Mouse (Mus musculus) urinary bladder, postnatal 4 days (tissue): ENCODE data around the gene Klf13.

Experiments
- DNase-seq, 2 experiments: peaks; one replicate each; pipeline ENCODE4 v3.0.0; 2021 to 2022; ENCODE audit warnings: low spot score in 2 of 2

The Klf13 gene

GRCm38 (mm10) chr7:63907778-63908495, 30.8 kb downstream of the Klf13 start:
- no peak for DNase-seq

- no peak for DNase-seq
Observed at GRCm38 (mm10) chr7:63905642-63906041, 33.1 kb downstream of the Klf13 start.

- no peak for DNase-seq
Observed at GRCm38 (mm10) chr7:63905190-63905589, 33.5 kb downstream of the Klf13 start.

GRCm38 (mm10) chr7:63903635-63904380, 34.9 kb downstream of the Klf13 start:
- DNase-seq = no peak

- DNase-seq = no peak
Observed at GRCm38 (mm10) chr7:63902604-63903210, 36.0 kb downstream of the Klf13 start.

GRCm38 (mm10) chr7:63901942-63902341, 36.8 kb downstream of the Klf13 start:
- no peak for DNase-seq

GRCm38 (mm10) chr7:63901346-63901745, 37.4 kb downstream of the Klf13 start:
- no peak for DNase-seq

GRCm38 (mm10) chr7:63900411-63900810, 38.3 kb downstream of the Klf13 start:
- no peak for DNase-seq

GRCm38 (mm10) chr7:63899925-63900324, 38.8 kb downstream of the Klf13 start:
- DNase-seq = no peak

- DNase-seq = no peak
Observed at GRCm38 (mm10) chr7:63898201-63898600, 40.5 kb downstream of the Klf13 start.

GRCm38 (mm10) chr7:63897655-63898054, 41.1 kb downstream of the Klf13 start:
- DNase-seq = no peak

- peak; percentile 86 for DNase-seq
Observed at GRCm38 (mm10) chr7:63896968-63897468, 41.7 kb downstream of the Klf13 start.

GRCm38 (mm10) chr7:63896276-63896967, 42.3 kb downstream of the Klf13 start:
- DNase-seq = no peak

- no peak for DNase-seq
Observed at GRCm38 (mm10) chr7:63895223-63895622, 43.5 kb downstream of the Klf13 start.

- no peak for DNase-seq
Observed at GRCm38 (mm10) chr7:63894662-63895061, 44.1 kb downstream of the Klf13 start.

GRCm38 (mm10) chr7:63893729-63894128, 45.0 kb downstream of the Klf13 start:
- DNase-seq = no peak

- no peak for DNase-seq
Observed at GRCm38 (mm10) chr7:63893201-63893600, 45.5 kb downstream of the Klf13 start.

GRCm38 (mm10) chr7:63891488-63892075, 47.1 kb downstream of the Klf13 start:
- DNase-seq = no peak

- DNase-seq = no peak
Observed at GRCm38 (mm10) chr7:63889116-63889975, 49.4 kb downstream of the Klf13 start.

- no peak for DNase-seq
Observed at GRCm38 (mm10) chr7:63888674-63889073, 50.0 kb downstream of the Klf13 start.
